Mouse (Mus musculus) heart, embryonic 14.5 days (tissue): ENCODE data around the gene Defb45. TPM values are rescaled to one million over a fixed set of nuclear protein-coding genes. Genes with fewer than 3 reads are reported as not detected.

Source experiments
- ATAC-seq: fragments of 200-750 bp; cut with Nextera tagmentation; 2 replicates; pipeline ENCODE4 v1.8.0; 2017; ENCODE audit warnings: low read depth, moderate TSS enrichment; ENCODE audit not compliant: insufficient number of reproducible peaks, insufficient read depth, low FRiP score
- H3K27ac ChIP-seq, 2 experiments: fragments of 200-500 bp in 1 of 2; fragments of 300-500 bp in 1 of 2; sonication (generic) in 1 of 2; replicated peaks in 1 of 2; 2 replicates each; pipeline ENCODE4 v1.5.1; 2012 to 2014; ENCODE audit warnings: low read depth in 2 of 2, low read length in 2 of 2, control low read depth in 1 of 2, mild to moderate bottlenecking in 1 of 2, mixed read lengths in 1 of 2; ENCODE audit not compliant: control insufficient read depth in 1 of 2, insufficient read depth in 1 of 2
- H3K27me3 ChIP-seq: fragments of 300-500 bp; sonication (generic); 2 replicates; pipeline ENCODE4 v1.6.1; 2014; ENCODE audit warnings: mild to moderate bottlenecking, low read length, control low read depth; ENCODE audit not compliant: control insufficient read depth, insufficient read depth
- H3K36me3 ChIP-seq: fragments of 300-500 bp; sonication (generic); 2 replicates; pipeline ENCODE4 v1.6.1; 2014; ENCODE audit warnings: mild to moderate bottlenecking, control low read depth, low read length, mixed read lengths; ENCODE audit not compliant: control insufficient read depth, insufficient read depth
- H3K4me1 ChIP-seq, 2 experiments: fragments of 200-500 bp in 1 of 2; fragments of 300-500 bp in 1 of 2; sonication (generic) in 1 of 2; 2 replicates each; pipeline ENCODE4 v1.6.1; 2012 to 2014; ENCODE audit warnings: low read length in 2 of 2, control low read depth in 1 of 2, mixed read lengths in 1 of 2; ENCODE audit not compliant: control insufficient read depth in 2 of 2, insufficient read depth in 2 of 2
- H3K4me2 ChIP-seq: fragments of 300-500 bp; sonication (generic); 2 replicates; pipeline ENCODE4 v1.6.1; 2014; ENCODE audit warnings: mild to moderate bottlenecking, low read length
- H3K4me3 ChIP-seq, 2 experiments: fragments of 200-500 bp in 1 of 2; fragments of 300-500 bp in 1 of 2; sonication (generic) in 1 of 2; 2 replicates each; pipeline ENCODE4 v1.5.1; 2012 to 2014; ENCODE audit warnings: low read length in 2 of 2, mild to moderate bottlenecking in 2 of 2, control low read depth in 1 of 2, low read depth in 1 of 2, moderate library complexity in 1 of 2; ENCODE audit not compliant: control insufficient read depth in 1 of 2, insufficient read depth in 1 of 2
- H3K9ac ChIP-seq: fragments of 300-500 bp; sonication (generic); 2 replicates; pipeline ENCODE4 v1.6.1; 2014; ENCODE audit warnings: mild to moderate bottlenecking, low read length
- H3K9me3 ChIP-seq: fragments of 300-500 bp; sonication (generic); 2 replicates; pipeline ENCODE4 v1.6.1; 2016; ENCODE audit warnings: low read length, control low read depth; ENCODE audit not compliant: control insufficient read depth
- WGBS: fragments of 180-500 bp; shearing (Covaris S2); extraction: QIAGEN DNeasy Blood & Tissue Kit; methylation state at CpG from one replicate; pipeline ENCODE4 v1.1.7; 2014; 5-methylcytosine and 5-hydroxymethylcytosine counted together
- polyA plus RNA-seq: library from polyadenylated mRNA; unstranded; fragments of >200 nt; fragmentation: Nextera tagmentation; extraction: Ambion mirVana; gene quantifications from 2 replicates; pipeline ENCODE4 v1.2.1, GENCODE M21; 2014

Gene Defb45
- polyA plus RNA-seq, 1 experiment from 2014 or later, result not detected

- Histone ChIP-seq H3K9me3 (no peaks in the 10 kb centered on the region), H3K36me3 (no peaks in the 10 kb centered on the region), H3K4me3 (no peak overlapping the region), H3K27ac (no peak overlapping the region), H3K4me1 (peaks cover 0 to 4% of the 10 kb centered on the region in 2 experiments; a peak in 2 of 4 replicates), H3K4me2 (no peak overlapping the region), H3K9ac (no peak overlapping the region), H3K27me3 (no peaks in the 10 kb centered on the region)
- WGBS, result 74% methylated on average over 4 of the region's 4 CpGs
- ATAC-seq, result no peak
Measured at GRCm38 (mm10) chr2:152586926-152587560, 12.2 kb downstream of the Defb45 start.

GRCm38 (mm10) chr2:152580612-152581011 lies 18.6 kb downstream of the Defb45 start:
- no peak for ATAC-seq
- Histone ChIP-seq H3K4me1 (peaks cover 10 to 11% of the 10 kb centered on the region in 2 experiments), H3K9me3 (no peaks in the 10 kb centered on the region), H3K27ac (no peak overlapping the region), H3K4me2 (no peak overlapping the region), H3K27me3 (no peaks in the 10 kb centered on the region), H3K4me3 (no peak overlapping the region), H3K36me3 (no peaks in the 10 kb centered on the region), H3K9ac (no peak overlapping the region)
- WGBS, result 58% methylated on average over 11 of the region's 11 CpGs

- Histone ChIP-seq H3K9me3 (no peaks in the 10 kb centered on the region), H3K4me1 (peaks cover 10 to 11% of the 10 kb centered on the region in 2 experiments), H3K27me3 (no peaks in the 10 kb centered on the region), H3K4me3 (no peak within 1 kb of the TSS), H3K27ac (no peak within 1 kb of the TSS), H3K36me3 (no peaks in the 10 kb centered on the region), H3K9ac (no peak within 1 kb of the TSS), H3K4me2 (no peak within 1 kb of the TSS)
- no peak for ATAC-seq
- 42% methylated on average over 7 of the region's 7 CpGs for WGBS
Measured at GRCm38 (mm10) chr2:152580107-152580506, 19.1 kb downstream of the Defb45 start, which contains the start of gene Defb19. TSS of gene Defb19 (minus strand) at chr2:152580312.

- Histone ChIP-seq H3K4me2 (no peak overlapping the region), H3K27me3 (no peaks in the 10 kb centered on the region), H3K27ac (no peak overlapping the region), H3K9me3 (no peaks in the 10 kb centered on the region), H3K4me1 (no peaks in the 10 kb centered on the region), H3K36me3 (no peaks in the 10 kb centered on the region), H3K9ac (no peak overlapping the region), H3K4me3 (no peak overlapping the region)
- WGBS, result 83% methylated on average over 8 of the region's 8 CpGs
- ATAC-seq, result no peak
Measured at GRCm38 (mm10) chr2:152573484-152573883, 25.7 kb downstream of the Defb45 start.

- no peak within 1 kb of the TSS for H3K9ac ChIP-seq
- no peak for ATAC-seq
- H3K36me3 ChIP-seq, result no peaks in the 10 kb centered on the region
- H3K4me3 ChIP-seq, result no peak within 1 kb of the TSS
- no peaks in the 10 kb centered on the region for H3K9me3 ChIP-seq
- WGBS, result 64% methylated on average over 11 of the region's 11 CpGs
- no peaks in the 10 kb centered on the region for H3K4me1 ChIP-seq
- no peaks in the 10 kb centered on the region for H3K27me3 ChIP-seq
- H3K4me2 ChIP-seq, result no peak within 1 kb of the TSS
- no peak within 1 kb of the TSS for H3K27ac ChIP-seq
Measured at GRCm38 (mm10) chr2:152572114-152572794, 26.9 kb downstream of the Defb45 start, which contains the start of gene Defb21. TSS of gene Defb21 (plus strand) at chr2:152572744.

GRCm38 (mm10) chr2:152570313-152570712 lies 28.9 kb downstream of the Defb45 start:
- Histone ChIP-seq H3K36me3 (no peaks in the 10 kb centered on the region), H3K9ac (no peak overlapping the region), H3K4me3 (no peak overlapping the region), H3K4me1 (no peaks in the 10 kb centered on the region), H3K27me3 (no peaks in the 10 kb centered on the region), H3K27ac (no peak overlapping the region), H3K9me3 (no peaks in the 10 kb centered on the region), H3K4me2 (no peak overlapping the region)
- no peak for ATAC-seq
- 84% methylated on average over 6 of the region's 6 CpGs for WGBS

- no peak for ATAC-seq
- Histone ChIP-seq H3K27ac (no peak overlapping the region), H3K27me3 (no peaks in the 10 kb centered on the region), H3K4me3 (no peak overlapping the region), H3K9me3 (no peaks in the 10 kb centered on the region), H3K4me2 (no peak overlapping the region), H3K36me3 (no peaks in the 10 kb centered on the region), H3K4me1 (no peaks in the 10 kb centered on the region), H3K9ac (no peak overlapping the region)
- WGBS, result 74% methylated on average over 4 of the region's 4 CpGs
Measured at GRCm38 (mm10) chr2:152569881-152570280, 29.3 kb downstream of the Defb45 start.
